Mouse (Mus musculus) CD4-positive helper T cell, adult 2 months (primary cell): Measurements from ENCODE around the gene Msx2.

Source experiments
- DNase-seq: peaks from one replicate; pipeline ENCODE4 v3.0.0-alpha.2; 2012; ENCODE audit warnings: low read depth, missing footprints, low spot score

Gene Msx2

DNA sequence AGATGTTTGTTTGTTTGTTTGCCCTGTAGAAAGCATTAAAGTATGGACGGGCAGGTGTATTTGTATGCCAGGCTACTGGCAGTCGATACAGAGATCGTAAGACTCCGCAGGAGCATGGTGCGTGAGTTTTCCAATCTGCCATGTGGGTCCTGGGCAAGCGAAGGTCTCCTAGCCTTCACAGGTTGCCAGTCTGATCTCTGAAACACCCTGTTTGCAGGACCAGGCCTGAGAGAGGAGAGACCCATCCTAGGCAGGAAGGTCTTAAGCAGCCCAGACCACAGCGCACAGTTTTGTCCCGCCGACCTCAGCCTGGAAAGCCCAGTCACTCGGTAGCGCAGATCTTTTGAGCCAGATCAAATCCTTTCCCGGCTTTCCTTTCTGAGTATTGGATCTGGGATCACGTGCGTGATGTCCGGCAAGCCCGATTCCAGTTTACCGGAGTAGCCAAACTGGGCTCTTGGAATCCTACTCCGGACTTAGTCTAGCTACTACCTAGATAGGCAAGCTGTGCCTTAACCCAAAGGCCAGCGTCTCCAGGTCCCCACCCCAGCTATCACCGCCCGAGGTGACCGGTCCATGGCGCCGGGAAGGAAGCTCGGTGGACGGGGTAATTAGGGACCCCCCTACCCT lies 7.6 kb downstream of the Msx2 start:
- no peak for DNase-seq

- no peak for DNase-seq
Observed at GRCm38 (mm10) chr13:53464441-53465001, 8.4 kb downstream of the Msx2 start.

DNA sequence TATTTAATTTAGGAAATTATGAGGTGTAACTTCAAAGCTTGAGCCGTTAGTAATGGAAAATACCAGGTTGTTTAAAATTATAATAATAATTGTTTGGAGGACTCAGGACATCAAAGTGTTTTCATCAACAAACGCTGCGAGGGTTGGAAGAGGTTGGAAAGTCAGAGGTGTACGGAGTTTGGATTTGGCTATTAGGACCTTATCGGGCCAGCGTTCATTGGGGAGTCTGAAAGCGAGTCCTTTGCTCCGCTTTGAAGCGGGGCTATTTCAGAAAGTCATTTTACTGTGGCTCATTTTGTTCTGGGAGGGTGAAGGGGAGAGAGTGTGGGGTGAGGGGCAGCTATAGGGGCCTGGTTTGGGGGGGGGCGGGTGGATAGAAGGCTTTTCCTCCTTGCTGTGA lies 8.9 kb downstream of the Msx2 start:
- DNase-seq, result no peak

DNA sequence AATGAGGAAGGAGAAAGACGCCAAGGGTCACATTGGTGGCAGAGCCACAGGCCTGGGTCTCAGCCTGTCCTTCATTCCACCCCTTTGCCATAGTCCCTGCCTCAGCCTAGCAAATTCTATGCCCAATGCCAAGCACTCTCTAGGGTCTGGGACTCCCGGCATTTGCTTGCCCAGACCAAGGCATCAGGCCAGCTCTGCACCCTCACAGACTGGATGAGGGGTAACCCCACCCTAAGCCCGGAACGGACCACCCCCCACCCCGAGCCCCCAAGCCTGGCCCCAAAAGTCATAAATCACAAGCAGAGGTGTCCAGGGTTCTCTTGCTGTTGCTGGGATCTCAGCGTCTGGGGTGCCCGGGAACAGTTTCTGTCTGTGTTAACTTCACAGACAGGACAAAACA lies 9.8 kb downstream of the Msx2 start:
- no peak for DNase-seq

- no peak for DNase-seq
Observed at GRCm38 (mm10) chr13:53462649-53462970, 10.3 kb downstream of the Msx2 start.

- no peak for DNase-seq
Observed at GRCm38 (mm10) chr13:53461855-53462648, 10.8 kb downstream of the Msx2 start.

GRCm38 (mm10) chr13:53461346-53461745 lies 11.5 kb downstream of the Msx2 start:
- DNase-seq, result no peak

DNA sequence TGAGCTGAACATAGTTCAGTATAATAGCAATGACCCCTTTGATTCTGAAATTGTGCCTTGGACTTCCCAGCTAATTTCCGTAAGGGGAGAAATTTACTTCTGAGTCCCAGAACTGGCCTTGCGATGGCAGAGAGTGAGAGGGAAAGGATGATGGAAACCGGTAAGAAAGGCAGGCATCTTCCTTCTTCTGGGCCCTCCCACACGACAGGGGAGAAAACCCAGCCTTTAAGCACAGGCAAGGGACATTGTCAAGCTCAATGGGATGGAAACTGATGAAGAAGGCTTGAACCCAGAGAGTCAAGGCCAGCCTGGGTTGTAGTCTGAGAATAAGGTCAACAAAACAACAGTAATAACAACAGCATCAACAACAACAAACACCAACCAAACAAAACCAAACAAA lies 14.1 kb downstream of the Msx2 start:
- no peak for DNase-seq

DNA sequence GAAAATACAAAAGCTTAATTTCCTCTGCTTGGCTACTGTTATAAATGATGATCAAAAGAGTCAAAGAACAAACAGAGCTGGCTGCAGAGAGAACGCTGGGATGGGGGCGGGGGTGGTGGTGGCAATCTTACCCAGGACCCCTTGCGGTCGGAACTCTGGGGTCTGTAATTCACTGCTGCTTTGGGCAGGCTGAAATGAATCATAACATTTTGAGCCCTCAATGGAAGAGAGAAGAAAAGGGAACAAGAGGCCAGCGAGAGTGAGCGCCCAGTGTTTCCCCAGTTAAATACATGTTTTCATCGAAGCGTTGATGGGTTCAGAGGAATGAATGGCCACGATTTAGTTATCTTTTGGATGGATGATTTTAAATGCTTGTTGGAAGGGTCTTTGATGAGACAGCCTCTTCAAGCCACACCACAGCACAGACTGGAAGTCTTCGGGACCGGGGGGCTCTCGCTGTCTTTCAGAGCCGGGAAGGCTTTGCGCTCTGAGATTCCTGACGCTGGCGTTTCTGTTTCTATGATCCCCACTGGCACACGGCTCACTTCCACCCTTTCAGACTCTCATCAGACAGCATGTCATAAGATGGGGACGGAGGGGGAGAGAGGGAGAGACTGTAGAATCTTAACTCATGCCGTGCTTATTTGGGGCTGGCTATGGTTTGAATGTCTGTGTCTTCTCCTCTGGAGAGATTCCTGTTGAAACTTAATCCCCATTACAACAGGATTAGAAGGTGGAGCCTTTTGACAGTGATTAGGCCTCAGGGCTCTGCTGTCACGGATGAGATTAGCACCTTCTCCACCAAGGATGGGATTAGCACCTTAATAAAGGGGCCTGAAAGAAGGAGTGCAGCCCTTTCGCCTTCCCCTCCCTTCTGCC lies 17.8 kb downstream of the Msx2 start:
- no peak for DNase-seq

DNA sequence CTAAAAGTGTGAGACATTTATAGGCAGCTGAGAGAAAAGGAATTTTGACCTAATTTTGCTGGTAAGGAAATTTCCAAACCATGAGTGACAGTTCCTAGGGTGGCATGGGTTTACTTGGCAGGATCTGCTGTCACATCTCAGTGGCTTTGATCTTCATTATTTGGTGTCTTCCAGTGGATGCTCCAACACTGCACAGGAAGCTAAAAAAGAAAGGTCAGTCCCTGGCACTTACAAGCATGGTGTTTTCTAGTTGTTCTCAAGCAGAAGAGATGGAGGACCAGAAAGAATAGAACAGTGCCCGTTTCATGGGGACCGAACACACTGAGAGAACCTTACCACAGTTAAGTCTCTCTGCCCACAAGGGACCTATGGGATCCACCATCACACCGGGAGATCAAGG lies 18.9 kb downstream of the Msx2 start:
- DNase-seq, result no peak

GRCm38 (mm10) chr13:53447609-53448008 lies 25.3 kb downstream of the Msx2 start:
- DNase-seq, result no peak

GRCm38 (mm10) chr13:53443602-53444001 lies 29.3 kb downstream of the Msx2 start:
- no peak for DNase-seq

- no peak for DNase-seq
Observed at GRCm38 (mm10) chr13:53442168-53442980, 30.5 kb downstream of the Msx2 start.

GRCm38 (mm10) chr13:53441307-53442028 lies 31.4 kb downstream of the Msx2 start:
- DNase-seq, result no peak

GRCm38 (mm10) chr13:53439957-53440356 lies 32.9 kb downstream of the Msx2 start:
- DNase-seq, result no peak

- DNase-seq, result peak; percentile 80
Observed at GRCm38 (mm10) chr13:53426507-53426906, 46.4 kb downstream of the Msx2 start.

DNA sequence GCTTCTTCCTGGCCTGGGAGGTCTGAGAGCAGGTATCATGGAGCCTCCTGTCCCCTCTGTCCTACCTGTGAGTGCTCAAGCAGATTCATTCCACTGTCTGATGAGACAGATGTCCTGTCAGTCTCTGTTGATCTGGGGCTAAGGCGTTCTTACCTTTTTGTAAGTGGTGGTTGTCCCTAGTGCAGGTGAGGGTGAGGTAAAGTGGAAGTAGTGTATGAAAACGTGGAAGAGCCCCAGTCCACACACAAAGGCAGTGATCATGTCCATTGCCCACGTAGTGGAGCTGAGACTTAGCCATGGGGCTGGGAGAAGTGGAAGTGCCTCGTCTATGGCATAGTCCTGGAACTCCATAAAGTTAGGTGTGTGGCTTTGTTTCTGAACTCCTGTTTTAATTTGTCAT lies 51.7 kb downstream of the Msx2 start:
- no peak for DNase-seq

GRCm38 (mm10) chr13:53420741-53421140 lies 52.1 kb downstream of the Msx2 start:
- DNase-seq, result no peak

DNA sequence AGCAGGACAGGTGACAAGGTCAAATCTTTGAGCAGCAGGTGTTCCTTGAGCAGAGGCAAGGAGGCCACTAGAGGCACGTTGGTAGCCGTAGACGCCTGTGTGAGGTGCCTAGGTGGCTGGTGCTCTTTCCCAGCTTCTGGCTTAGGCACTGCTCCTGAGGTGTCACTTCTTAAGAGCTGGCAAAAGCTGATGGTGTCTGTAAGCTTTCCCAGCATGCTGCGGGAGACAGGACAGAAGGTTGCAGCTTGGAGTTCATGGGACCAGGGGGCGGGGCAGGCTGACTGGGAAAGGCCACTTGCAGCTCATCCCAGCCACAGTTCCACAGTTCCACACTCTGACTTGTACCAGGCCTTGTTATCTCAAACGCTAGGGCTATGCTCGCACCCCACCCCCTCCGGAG lies 53.2 kb downstream of the Msx2 start:
- DNase-seq, result no peak

GRCm38 (mm10) chr13:53417701-53418100 lies 55.2 kb downstream of the Msx2 start:
- no peak for DNase-seq
